Mouse (Mus musculus): Measurements from ENCODE around the gene Rd3l.

DNA sequence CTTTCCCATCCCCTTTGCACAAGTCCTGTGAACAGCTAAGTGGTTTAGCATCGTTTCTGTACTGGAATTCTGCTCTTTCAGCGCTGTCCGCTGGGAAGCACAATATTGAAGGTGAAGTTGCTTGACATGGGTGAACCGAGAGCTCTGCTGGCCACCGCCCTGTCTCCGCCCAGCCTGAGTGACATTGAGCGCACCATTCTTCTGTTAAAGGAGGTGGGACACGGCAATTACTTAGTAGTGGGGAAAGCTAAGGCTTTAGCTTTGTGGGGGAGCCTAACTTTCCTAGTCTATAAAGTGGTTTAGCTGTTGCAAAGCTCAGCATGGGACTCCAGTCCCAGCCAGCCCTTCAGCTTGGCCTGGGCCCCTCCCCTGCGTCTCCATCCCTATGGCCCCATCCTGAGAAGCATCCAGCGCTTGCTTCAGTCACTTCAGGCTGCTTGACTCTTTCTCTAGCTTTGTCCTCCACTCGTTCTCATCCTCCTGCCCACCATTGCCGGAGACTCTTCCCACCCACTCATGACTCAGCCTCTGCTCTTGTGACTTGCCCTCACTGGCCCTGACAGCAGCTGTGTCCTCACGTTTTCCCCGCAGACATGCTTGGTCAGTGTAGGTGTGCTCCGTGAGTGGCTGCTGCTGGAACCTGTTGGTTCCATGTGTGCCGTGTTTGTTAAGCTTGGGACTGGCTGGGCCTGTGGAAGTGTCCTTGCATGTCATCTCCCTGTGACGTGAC, 43.6 kb upstream of the Rd3l start:
- TF ChIP-seq MAFK (IDR thresholded peaks at IDR 0.05; ENCODE audit: borderline replicate concordance, low read depth, low read length) (no peak), GATA1 (IDR thresholded peaks at IDR 0.05; ENCODE audit: low read depth, low read length) (no peak), KAT2A (conservative IDR thresholded peaks at IDR 0.05; ENCODE audit: low read depth, low read length) (no peak), ZMIZ1 (IDR thresholded peaks at IDR 0.05; ENCODE audit: low read depth, low read length) (no peak), E2F4 (IDR thresholded peaks at IDR 0.05; ENCODE audit: borderline replicate concordance, low read depth, low read length) (no peak), CTCF (IDR thresholded peaks at IDR 0.05 in 2 of 3, conservative IDR thresholded peaks at IDR 0.05 in 1 of 3; ENCODE audit: control insufficient read depth in 1 of 3, insufficient read depth in 1 of 3, low read depth in 2 of 3, low read length in 3 of 3, poor library complexity in 1 of 3, severe bottlenecking in 1 of 3) (no peak)
